Mouse (Mus musculus) forebrain, embryonic 12.5 days (tissue): ENCODE results near the gene Slc2a12. TPM values are rescaled to one million over a fixed set of nuclear protein-coding genes. Genes with fewer than 3 reads are reported as not detected.

Source experiments
- ATAC-seq: fragments of 200-750 bp; cut with Nextera tagmentation; 2 replicates; pipeline ENCODE4 v1.8.0; 2017; ENCODE audit warnings: moderate TSS enrichment; ENCODE audit not compliant: low FRiP score
- H3K27ac ChIP-seq: fragments of 300-500 bp; sonication (generic); 2 replicates; pipeline ENCODE4 v1.5.1; 2016; ENCODE audit warnings: mild to moderate bottlenecking
- H3K27me3 ChIP-seq: fragments of 300-500 bp; sonication (generic); 2 replicates; pipeline ENCODE4 v1.6.1; 2016; ENCODE audit warnings: mild to moderate bottlenecking
- H3K36me3 ChIP-seq: fragments of 300-500 bp; sonication (generic); replicated peaks from 2 replicates; pipeline ENCODE4 v1.6.1; 2016; ENCODE audit warnings: mild to moderate bottlenecking
- H3K4me1 ChIP-seq: fragments of 300-500 bp; sonication (generic); 2 replicates; pipeline ENCODE4 v1.6.1; 2016
- H3K4me2 ChIP-seq: fragments of 300-500 bp; sonication (generic); 2 replicates; pipeline ENCODE4 v1.6.1; 2016; ENCODE audit warnings: mild to moderate bottlenecking, moderate library complexity
- H3K4me3 ChIP-seq: fragments of 300-500 bp; sonication (generic); replicated peaks from 2 replicates; pipeline ENCODE4 v1.5.1; 2016; ENCODE audit warnings: mild to moderate bottlenecking
- H3K9ac ChIP-seq: fragments of 300-500 bp; sonication (generic); 2 replicates; pipeline ENCODE4 v1.6.1; 2016; ENCODE audit warnings: mild to moderate bottlenecking
- H3K9me3 ChIP-seq: fragments of 300-500 bp; sonication (generic); 2 replicates; pipeline ENCODE4 v1.6.1; 2016
- WGBS: fragments of 180-500 bp; shearing (Covaris S2); methylation state at CpG from one replicate; pipeline ENCODE4 v1.1.7; 2016; 5-methylcytosine and 5-hydroxymethylcytosine counted together
- microRNA-seq: library from miRNA; unstranded; fragments of <30 nt; microRNA quantifications from one replicate; pipeline ENCODE4, GENCODE M21; 2017
- polyA plus RNA-seq: library from polyadenylated mRNA; unstranded; fragments of >200 nt; fragmentation: Nextera tagmentation; extraction: Ambion mirVana; gene quantifications from 2 replicates; pipeline ENCODE4 v1.2.1, GENCODE M21; 2016

Gene Slc2a12
- polyA plus RNA-seq, 1 experiment from 2014 or later = 2.1 TPM

GRCm38 (mm10) chr10:22746334-22747322 lies 101.8 kb downstream of the Slc2a12 start:
- H3K36me3 ChIP-seq = no peaks in the 10 kb centered on the region
- peak; percentile 77; the same call in 1 of the 2 replicates for ATAC-seq

GRCm38 (mm10) chr10:22751175-22751682 lies 106.4 kb downstream of the Slc2a12 start:
- Histone ChIP-seq H3K27me3 (no peaks in the 10 kb centered on the region), H3K9me3 (0 out of 2 replicates have a peak, but pooled peaks cover 3% of the 10 kb centered on the region), H3K4me3 (no peak overlapping the region), H3K36me3 (no peaks in the 10 kb centered on the region), H3K4me2 (no peak overlapping the region), H3K9ac (no peak overlapping the region), H3K27ac (no peak overlapping the region), H3K4me1 (peaks cover 5% of the 10 kb centered on the region; the same call in 1 of the 2 replicates)
- 79% methylated on average over 5 of the region's 5 CpGs for WGBS
- ATAC-seq = no peak

More at GRCm38 (mm10) chr10:22746334-22747322, 101.8 kb downstream of the Slc2a12 start:
- WGBS = 65% methylated on average over 13 of the region's 13 CpGs
- Histone ChIP-seq H3K9ac (no peak overlapping the region), H3K9me3 (no peaks in the 10 kb centered on the region), H3K4me2 (no peak overlapping the region), H3K27me3 (no peaks in the 10 kb centered on the region), H3K4me3 (no peak overlapping the region), H3K4me1 (peaks cover 5% of the 10 kb centered on the region; the same call in 1 of the 2 replicates), H3K27ac (peak overlapping the region; percentile 63; the same call in 1 of the 2 replicates)

Small RNA genes lying within 50 kb of the gene (microRNA-seq; reads per million reads assigned to microRNA genes)
- gene Mir7663 = 2.9 reads per million, percentile 6 among the genes with 10 or more reads in this experiment

Other genes starting within 250 kb of the Slc2a12 start
- gene Tbpl1, start 86.9 kb downstream of the Slc2a12 start, polyA plus RNA-seq = 118 and 122 TPM in 2 replicates
- not detected in 2 replicates for gene Tcf21, start 175.2 kb downstream of the Slc2a12 start, polyA plus RNA-seq